Mouse (Mus musculus) embryonic fibroblast, embryonic 13.5 days (primary cell): ENCODE results near the gene Ipo11.

Experiments used
- CTCF ChIP-seq: IDR thresholded peaks from 2 replicates; pipeline ENCODE4 v1.5.1; 2011; ENCODE audit warnings: mild to moderate bottlenecking, control low read depth, low read length, moderate library complexity, borderline replicate concordance; ENCODE audit not compliant: insufficient read depth
- POLR2A ChIP-seq: IDR thresholded peaks from 2 replicates; pipeline ENCODE4 v1.6.1; 2011; ENCODE audit warnings: low read depth, mild to moderate bottlenecking, control low read depth, low read length, moderate library complexity

DNA sequence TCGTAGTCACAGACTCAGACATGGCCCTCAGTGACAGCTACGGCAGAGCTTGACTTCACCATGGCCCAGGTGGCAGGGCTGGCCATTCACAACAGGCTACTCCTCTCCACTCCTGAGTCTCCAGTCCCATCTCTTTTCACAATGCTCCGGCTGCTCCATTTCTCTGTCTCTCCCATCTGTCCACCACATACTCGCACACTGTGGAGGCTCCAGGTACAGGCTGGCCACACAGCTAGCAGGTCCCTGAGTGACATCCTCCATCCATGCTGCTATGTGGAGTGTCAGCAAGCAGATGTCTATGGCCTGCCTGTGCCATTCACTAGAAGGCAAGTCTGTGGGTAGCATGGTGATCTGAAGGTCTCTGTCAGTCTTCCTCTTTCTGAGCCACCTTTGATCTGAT, 29.5 kb downstream of the Ipo11 start:
- TF ChIP-seq CTCF (no peak), POLR2A (no peak)
